Mouse (Mus musculus): ENCODE data around the gene Ccdc91.

The Ccdc91 gene

GRCm38 (mm10) chr6:147475727-147476613, at the start of gene Ccdc91:
TSS of gene Ccdc91 (plus strand) at chr6:147475828.
- DNase-seq (ENCODE audit: low spot score): peak; percentile 76

GRCm38 (mm10) chr6:147426927-147427487, 48.6 kb upstream of the Ccdc91 start:
- DNase-seq (ENCODE audit: low spot score): no peak

- DNase-seq (ENCODE audit: low spot score): no peak
These were observed 19.9 kb upstream of the Ccdc91 start for GRCm38 (mm10) chr6:147455775-147456174.

- DNase-seq (ENCODE audit: low spot score): no peak
These were observed 16.9 kb upstream of the Ccdc91 start for GRCm38 (mm10) chr6:147458637-147459301.

GRCm38 (mm10) chr6:147470016-147470415, 5.6 kb upstream of the Ccdc91 start:
- no peak for DNase-seq (ENCODE audit: low spot score)

DNA sequence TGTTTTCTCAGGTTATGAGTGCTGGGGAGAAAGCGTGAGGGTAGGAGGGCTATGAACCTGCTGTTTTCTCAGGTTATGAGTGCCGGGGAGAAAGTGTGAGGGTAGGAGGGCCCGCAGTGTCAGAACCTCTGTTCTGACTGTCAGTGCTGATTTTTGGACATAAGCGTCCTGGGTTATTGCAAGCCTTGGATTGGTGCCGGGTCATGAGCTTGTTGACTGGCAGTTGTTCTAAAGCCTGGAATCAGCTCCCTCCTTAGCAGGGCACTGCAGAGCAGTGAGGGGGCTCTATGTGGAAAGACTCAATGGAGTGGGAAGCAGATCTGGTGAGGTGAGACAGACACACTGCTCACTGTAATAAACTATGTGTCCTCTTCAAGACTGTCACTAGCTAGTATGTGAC, 5.5 kb downstream of the Ccdc91 start:
- no peak for DNase-seq (ENCODE audit: low spot score)

DNA sequence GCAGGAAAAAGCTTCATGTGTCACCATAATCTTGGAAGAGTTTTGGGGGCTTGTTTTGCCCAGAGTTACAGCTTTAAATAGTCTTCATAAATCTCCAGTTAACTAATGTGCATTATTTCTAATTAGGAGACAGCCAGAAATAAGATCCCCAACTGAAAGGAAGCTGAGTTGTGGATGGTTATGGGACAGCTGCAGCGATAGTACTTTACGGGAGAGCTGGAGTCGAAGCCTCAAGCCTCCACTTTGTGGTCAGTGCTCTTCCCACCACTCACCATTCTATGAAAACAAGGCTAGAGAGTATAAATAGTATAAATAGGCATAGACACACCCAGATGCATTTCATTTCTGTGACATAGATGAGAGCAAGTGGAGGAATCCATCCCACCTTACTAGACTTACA, 14.5 kb downstream of the Ccdc91 start:
- no peak for DNase-seq (ENCODE audit: low spot score)

DNA sequence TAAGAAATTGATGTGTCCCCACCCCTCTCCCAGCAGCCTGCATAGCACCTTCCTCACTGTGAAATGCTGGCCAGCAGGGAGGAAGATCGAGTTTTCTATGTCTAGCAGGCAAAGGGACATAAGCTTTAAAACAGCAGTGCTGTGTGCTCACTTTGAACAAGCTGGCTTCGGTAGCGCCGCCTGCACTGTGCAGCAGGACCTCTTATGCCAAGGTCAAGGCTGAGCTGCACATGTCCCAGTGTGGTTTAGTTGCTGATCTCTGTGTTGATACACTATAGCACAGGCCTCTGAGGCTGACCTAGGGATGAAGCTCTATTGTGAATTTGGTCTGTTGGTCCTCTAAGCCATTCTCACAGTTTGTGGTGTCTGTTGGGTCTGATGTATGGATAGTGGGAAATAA, 16.9 kb downstream of the Ccdc91 start:
- no peak for DNase-seq (ENCODE audit: low spot score)

DNA sequence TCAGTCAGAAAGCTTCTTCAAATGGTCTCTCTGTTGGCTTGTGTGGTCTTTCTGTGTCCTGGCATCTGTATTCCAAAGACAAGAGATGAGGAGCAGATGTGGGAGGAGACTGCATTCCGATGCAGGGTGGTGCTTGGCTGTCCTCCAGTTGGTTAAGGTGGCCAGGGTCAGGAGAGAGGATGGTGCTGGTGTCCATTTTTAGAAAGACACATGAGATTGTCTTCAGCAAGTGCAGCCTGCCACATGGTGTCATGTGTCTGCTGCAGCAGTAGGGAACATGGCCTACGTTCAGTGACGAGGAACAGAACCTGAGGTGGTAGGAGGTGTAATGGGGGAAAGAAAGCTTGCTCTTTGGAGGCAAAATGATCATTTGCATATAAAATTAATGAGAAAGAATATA, 25.8 kb downstream of the Ccdc91 start:
- DNase-seq (ENCODE audit: low spot score): no peak

DNA sequence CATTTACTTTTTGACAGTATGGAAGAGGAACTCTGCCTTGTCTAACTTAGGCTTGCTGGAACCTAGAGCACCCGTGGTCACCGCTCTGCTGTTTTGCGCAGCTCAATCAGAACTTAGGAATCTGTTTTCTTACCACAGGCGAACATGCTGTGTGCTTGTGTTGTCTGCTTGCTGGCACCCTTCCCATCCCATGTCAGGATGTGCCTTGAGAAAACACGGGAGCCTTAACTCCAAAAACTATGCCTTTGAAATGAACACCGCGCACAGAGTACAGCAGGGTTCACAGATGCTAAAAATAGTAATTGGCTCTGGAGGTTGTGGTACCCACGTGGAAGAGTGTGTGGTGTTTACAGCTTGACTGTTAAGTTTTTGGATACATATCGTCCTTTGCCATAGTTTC, 30.4 kb downstream of the Ccdc91 start:
- DNase-seq (ENCODE audit: low spot score): no peak

GRCm38 (mm10) chr6:147506496-147506895, 30.9 kb downstream of the Ccdc91 start:
- DNase-seq (ENCODE audit: low spot score): no peak

DNA sequence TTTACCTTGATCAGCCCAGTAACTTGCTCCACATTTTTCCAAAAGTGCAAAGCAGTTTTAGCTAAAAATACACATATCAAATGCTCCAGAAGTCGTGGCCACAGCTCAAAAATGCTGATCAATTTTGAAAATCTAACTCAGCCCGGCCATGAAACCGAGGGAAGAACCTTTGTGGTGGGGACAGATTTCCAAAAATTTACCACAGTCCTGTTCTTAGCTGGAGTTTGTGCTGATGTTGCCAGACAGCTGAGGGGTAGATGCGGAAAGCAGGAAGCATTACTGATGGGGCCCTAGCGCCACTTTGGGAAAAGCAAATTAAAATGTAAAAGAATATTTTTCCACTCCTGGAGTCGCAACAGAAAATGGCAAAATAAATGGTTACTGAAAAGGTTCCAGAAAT, 31.6 kb downstream of the Ccdc91 start:
- no peak for DNase-seq (ENCODE audit: low spot score)

GRCm38 (mm10) chr6:147510516-147510915, 34.9 kb downstream of the Ccdc91 start:
- no peak for DNase-seq (ENCODE audit: low spot score)

- DNase-seq (ENCODE audit: low spot score): no peak
These were observed 42.3 kb downstream of the Ccdc91 start for GRCm38 (mm10) chr6:147517909-147518308.

DNA sequence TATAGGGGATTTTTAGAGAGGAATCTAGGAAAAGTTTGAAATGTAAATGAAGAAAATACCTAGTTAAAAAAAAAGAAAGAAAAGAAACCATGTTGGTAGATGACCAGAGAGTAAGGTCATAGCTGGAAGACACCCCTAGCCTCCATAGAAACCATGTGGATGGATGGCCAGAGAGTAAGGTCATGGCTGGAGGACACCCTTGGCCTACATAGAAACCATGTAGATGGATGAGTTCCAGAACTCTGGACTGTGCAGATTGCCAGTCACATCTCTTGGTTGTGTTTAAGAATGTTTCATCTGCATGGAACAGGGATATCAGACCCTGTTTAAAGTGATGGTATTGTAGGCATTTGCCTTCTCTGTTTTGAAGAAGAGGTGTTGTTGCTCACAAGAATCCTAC, 49.6 kb downstream of the Ccdc91 start:
- DNase-seq (ENCODE audit: low spot score): no peak

- no peak for DNase-seq (ENCODE audit: low spot score)
These were observed 59.3 kb downstream of the Ccdc91 start for GRCm38 (mm10) chr6:147534971-147535370.

DNA sequence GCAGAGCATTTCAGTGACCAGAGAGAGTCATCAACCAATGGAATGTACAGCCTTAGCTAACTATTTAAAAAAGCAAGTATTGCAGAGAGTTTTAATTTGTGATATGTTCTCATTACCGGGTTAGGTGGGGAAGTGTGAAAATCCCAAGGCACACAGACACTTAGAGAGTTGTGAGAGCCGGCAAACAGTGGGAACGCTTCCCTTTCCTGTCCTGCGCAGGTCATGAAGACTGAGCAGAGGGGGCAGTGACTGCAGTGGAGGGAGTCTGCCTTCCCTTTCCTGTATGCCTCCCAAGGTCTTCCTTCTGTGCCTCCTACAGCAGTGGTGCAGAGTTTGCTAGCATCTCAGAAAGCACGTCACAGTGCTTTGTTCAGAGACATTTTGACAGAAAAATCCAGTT, 62.6 kb downstream of the Ccdc91 start:
- no peak for DNase-seq (ENCODE audit: low spot score)

DNA sequence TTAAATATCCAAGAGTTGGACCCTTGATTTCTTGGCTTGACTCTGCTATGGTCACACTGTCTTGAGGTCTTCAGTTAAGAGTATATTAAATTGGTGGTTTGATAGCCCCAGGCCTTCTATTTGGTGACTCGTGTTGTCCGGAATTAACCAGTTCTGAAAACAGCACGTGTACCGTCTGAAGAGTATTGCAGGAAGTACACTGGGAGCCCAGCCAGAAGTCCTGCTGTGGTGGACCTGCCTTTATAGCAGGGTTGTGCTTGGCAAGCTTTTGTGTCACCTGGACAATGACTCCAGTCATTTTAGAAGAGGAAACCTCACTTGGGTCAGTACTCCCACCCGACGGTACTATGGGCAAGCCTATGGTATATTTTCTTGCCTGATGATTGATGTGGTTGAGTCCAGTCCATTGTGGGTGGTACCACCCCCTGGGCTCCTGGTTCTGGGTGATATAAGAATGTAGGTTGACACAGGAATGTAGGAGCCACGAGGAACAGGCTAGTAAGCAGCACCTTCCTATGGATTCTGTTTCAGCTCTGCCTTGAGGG, 63.5 kb downstream of the Ccdc91 start:
- no peak for DNase-seq (ENCODE audit: low spot score)

DNA sequence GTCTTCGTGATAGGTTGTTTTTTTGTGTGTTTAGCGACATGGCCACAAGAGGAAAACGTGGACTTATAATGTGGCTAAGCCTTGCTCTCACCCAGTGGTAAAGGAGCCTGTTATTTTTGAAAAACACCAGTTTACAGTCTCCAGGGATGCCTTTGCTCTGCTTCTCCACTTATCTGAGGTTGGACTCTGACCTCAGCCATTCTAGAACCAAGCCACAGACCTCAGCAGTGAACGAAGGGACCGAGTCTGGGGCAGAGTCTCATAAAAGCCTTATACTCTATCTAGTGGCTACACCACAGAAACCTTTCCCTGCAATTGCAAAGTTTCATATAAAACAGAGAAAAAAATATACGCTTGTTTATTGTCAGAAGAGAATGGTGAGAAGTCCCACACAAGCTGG, 65.3 kb downstream of the Ccdc91 start:
- no peak for DNase-seq (ENCODE audit: low spot score)

GRCm38 (mm10) chr6:147555591-147555990, 80.0 kb downstream of the Ccdc91 start:
- no peak for DNase-seq (ENCODE audit: low spot score)

- DNase-seq (ENCODE audit: low spot score): no peak
These were observed 83.7 kb downstream of the Ccdc91 start for GRCm38 (mm10) chr6:147559316-147559715.

DNA sequence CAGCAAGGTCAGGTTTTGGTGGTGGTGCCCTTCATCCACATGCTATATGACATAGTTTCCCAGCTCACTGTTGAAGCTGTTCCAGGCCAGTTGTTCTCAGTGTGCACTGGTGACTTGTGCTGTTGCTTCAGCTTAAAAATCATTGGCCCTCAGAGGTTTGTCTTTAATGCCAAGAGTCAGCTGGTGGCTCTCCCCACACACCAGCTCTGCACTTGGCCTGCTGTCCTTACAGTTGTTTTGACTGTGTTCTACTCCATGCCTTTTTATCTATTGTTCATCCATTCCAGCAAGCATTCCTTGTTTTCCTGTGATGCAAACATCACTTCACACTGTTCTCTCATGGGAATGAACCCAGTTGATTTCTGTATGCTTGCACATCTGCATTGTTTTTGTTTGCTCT, 84.8 kb downstream of the Ccdc91 start:
- DNase-seq (ENCODE audit: low spot score): no peak

- no peak for DNase-seq (ENCODE audit: low spot score)
These were observed 93.6 kb downstream of the Ccdc91 start for GRCm38 (mm10) chr6:147569246-147569645.

All from urinary bladder, postnatal 10 days (tissue).